Mouse (Mus musculus) left cerebral cortex, adult 11 months (tissue): ENCODE results near the gene Gm14569.

Experiments
- DNase-seq: peaks from one replicate; pipeline ENCODE4 v3.0.0; 2022; ENCODE audit warnings: low spot score

Gene Gm14569

DNA sequence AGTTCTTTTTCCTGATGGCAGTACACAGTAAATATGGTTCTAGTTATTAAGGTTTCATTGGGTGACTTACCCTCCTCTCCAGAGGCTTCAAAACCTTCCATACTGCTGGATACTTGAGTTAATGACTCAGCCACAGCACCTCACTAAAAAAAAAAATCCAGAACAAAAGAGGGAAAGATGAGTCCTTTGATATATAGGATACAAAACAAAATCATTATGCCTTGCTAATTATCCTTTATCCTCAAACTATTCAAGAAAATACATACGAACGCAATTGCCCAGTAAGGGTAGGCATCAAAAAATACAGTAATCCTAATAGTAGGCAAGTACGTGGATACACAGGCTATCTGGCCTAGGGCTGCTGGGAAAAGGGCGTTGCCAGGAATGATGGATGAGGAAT is at the start of gene Gm14569:
Gene Gm14569, minus strand, starts transcription at position 101 of the 400 bp plus-strand sequence.
- DNase-seq = no peak

DNA sequence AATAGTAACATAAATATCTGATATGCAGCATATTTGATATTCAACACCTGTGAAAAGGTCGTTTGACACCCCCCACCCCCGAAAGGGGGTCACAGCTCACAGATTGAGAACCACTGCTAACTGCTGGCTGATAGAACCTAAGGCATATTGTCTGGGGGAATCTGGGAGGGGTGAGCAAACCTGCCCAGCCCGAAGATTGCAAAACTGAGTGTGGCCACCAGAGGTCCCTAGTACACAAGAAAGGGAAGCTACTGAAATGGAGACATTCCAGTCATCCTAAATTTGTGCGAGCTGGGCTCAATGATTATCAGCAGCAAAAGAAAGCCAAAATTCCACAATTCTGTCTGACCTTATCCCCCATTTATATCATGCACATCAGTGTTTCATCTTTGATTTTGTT is 42.9 kb upstream of the Gm14569 start:
- peak; percentile 53 for DNase-seq

DNA sequence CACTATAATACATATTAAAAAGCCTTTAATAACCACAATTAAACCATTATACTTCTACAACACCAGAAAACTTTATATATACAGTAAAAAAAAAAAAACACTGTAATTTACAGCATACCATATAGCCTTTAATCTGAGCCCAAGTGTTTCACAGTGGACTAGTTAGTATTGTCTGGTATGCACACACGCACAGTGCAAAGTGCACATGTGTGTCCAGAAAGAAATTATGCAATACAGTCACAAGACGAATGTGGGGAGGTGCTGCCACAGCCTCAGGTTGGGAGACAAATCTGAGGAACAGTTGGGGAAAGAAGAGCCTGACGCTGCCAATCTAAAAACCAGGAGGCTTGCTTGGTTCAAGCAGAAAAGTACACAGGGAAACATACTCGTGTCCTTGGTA is 42.1 kb upstream of the Gm14569 start:
- no peak for DNase-seq

DNA sequence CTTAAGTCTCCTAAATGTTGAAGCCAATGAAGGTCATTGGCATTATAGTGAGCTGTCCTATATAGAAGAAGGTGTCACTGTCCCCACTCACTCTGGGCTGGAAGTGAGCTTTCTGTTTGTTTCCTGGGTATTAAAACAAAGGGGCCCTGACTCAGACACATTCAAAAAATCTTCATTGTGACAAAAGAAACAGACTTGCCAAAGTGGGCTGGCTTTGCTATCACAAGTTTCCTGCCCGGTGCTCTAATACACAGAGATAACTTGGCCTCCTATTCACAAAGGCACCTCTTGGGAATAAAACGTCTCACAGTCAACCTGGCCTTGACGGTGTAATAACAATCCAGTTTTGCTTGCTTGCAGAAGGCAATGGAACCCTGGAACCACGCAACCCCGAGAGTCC is 38.6 kb upstream of the Gm14569 start:
- no peak for DNase-seq

DNA sequence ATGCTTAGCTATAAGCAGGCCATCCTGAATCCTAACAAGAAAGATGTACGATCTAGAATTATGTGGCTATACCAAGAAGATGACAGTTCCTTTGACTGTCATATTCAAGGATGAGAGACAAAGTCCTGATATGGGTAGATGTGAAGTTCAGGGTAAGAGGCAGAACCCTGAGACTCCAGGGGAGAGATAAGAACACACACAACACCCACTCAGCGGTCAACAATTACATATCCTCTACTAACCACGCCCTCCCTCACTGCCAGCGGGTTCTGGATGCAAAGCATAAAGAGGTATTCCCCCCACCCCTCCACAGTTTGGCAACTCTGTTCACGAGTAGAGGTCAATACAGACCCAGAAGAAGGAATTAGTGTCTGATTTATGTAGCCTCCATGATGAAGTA is 32.1 kb upstream of the Gm14569 start:
- DNase-seq = no peak

DNA sequence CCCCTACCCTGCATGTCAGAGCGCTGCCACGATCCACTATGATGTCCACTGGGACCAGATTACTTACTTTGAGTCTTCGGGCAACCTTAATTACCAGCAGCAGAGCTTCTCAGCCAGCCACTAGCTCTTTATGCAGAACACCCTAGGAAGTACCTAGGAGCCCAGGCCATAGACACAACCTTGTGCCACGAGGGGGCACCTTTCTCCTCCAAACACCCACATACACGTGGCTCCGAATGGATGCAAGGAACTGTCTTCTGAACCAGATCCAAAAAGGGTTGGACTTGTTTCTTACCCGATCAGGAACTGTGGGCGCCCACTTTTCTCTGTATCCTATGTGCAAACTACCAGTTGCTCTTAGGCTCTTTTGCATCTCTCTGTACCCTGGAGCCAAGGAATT is 22.1 kb upstream of the Gm14569 start:
- DNase-seq = no peak

DNA sequence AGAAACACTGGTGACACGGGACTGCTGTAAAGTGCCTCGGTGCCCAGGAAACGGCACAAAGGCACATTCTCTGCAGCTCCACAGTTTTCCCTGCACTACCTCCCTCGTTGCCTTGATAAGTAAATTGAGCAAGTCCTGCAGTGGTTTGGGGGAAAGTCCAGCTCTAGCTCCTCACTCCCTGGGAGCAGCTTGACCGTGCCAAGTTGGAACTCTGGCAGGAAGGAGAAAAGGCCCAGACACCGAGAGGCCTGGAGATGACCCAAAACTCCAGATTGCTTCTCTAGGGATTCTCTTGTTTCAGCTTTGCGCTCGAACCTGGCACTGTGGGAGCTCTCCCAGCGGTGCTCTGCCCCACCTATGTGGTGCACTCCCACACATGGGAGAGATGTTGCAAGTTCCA is 21.6 kb upstream of the Gm14569 start:
- DNase-seq = no peak

DNA sequence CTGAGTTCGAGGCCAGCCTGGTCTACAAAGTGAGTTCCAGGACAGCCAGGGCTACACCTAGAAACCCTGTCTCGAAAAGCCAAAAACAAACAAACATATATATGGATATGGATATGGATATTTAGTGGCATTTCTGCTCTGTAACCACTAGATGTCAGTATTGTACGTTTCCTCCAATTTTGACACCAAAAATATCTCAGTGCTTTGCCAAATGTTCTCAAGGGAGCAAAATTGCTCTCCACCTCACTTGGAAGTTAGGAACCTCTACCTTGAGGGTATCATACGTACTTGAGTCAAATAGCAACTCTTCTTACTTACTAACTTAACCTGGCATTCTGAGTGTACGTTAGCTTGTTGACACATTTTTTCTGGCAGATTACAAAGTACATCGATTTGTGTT is 15.2 kb upstream of the Gm14569 start:
- DNase-seq = no peak

DNA sequence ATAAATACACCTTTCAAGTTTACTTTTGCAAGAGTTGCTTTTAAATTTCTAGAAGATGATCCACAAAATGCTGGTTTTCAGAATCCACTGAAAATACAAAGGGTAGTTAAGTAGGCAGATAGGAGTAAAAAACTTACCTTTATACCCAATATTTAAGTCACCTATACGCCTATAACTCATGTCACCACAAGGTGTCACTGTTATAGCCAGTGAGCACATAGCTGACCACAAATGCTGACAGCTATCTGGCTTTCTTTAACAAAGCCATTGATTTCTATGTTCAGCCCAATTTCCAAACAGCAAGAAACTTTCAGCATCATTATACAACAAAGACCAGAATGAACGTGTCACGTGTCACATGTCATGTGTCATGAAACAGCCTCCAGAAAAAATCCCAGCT is 2.1 kb downstream of the Gm14569 start:
- DNase-seq = no peak

DNA sequence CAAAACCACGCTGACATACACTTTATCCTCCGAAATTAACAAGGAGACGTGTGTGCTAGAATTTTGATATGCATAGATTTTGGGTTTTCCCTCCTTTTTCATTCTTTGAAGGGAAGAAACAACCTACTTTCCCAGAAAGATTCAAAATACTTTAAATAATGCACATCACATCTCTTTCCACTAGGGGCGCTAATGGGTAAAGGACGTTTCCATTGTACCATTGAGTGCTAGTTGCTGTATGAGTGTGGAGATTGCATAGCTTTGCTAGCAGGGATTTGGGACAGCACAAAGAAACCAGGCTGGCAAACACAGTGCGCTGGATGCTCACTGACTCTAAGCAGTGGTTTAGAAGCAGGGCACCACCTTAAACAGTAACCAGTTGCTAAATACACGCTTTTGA is 3.6 kb downstream of the Gm14569 start:
- DNase-seq = no peak

DNA sequence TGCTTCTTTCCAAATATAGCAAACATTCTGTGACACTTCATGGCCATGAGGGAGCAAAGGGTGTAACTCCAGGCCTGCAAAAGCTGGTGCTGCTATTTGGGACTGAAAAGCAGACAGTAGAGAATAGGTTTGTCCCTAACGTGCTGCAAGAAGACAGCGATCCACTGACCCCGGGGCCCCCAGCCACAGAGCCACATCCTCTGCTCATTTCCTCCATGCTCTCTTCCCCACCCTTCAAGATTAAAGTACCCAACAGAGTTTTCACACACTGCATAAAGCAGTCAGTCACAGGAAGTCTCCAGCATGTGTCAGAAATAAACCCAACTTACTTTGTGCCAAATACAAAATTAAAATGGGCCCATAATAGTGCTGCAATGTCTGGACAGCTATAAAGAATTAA is 16.8 kb downstream of the Gm14569 start:
- DNase-seq = no peak

DNA sequence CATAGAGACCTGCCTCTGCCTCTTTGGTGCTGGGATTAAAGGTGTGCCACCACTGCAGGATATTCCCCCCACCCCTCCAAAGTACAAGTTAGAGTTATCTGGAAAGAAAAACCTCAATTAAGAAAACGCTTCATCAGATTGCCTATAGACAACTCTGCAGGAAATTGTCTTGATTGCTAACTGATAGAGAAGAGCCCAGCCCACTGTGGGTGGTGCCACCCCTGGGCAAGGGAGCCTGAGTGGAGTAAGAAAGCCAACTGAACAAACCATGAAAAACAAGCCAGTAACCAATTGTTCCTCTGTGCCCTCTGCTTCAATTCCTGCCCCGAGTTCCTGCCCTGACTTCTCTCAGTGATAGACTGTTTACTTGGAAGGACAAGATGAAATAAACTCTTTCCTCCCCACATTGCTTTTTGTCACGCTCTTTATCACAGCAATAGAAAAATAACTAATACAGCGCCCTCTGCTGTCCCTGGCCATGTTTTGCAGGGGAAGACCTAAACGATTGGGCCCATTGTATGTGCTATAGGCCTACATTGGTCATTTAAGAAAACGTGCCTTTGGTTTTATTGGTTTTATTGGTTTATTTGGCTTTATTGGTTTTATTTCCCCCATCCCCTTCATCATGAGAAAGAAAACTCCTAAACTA is 17.4 kb downstream of the Gm14569 start:
- no peak for DNase-seq

DNA sequence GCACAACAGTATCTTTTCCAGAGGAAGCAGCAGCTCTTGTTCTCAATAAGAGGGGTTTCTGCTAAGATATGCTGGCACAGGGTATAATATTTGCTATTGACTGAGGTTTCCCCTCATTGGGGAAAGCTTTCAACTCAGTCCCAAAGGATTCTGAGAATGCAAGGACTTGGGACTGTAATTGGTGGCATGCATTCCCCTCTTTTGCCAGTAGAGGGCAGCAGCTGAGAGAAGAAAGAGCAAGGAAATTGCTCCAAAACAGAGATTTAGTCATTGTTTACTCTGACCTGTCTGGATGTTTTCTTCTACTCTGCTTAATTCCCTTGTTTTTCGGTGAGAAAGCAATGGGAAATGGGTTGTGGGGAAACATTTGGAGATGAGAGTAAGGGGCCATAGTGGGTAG is 35.6 kb downstream of the Gm14569 start:
- no peak for DNase-seq

DNA sequence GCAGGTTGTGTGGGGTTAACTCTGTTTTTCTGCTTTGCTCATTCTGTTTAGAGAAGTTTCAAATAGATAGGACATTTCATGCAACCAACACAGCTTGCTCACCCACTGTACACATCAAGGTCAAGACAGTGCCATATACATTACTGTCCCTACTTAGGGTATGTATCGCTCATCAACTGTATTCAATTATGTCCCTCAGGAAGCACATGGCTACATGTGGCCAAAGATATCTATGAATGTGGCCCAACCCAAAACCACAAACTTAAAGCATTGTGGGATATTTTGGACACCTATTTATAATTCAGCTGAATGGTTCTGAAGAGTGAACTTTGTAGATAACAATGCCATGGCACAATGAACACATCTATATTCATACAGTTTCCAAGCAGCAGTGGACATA is 53.7 kb downstream of the Gm14569 start:
- DNase-seq = no peak

DNA sequence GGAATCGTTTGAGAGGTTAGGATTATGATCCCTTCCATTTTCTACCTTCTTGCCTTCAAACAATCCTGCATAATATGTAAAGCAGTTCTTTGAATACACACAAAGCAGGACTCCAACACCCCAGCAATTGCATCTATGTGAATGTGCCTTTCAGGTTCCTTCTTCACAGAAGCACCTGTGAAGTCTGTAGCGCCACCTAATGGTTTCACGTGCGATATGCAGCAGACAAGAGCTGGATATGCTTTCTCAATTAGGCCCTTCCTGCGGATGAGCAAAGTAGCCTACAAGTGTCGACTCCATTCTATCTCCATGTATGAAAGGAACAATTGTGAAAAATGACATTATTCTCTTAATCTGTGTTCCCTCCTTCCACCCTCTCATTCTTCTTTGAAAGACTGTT is 56.6 kb downstream of the Gm14569 start:
- DNase-seq = no peak

DNA sequence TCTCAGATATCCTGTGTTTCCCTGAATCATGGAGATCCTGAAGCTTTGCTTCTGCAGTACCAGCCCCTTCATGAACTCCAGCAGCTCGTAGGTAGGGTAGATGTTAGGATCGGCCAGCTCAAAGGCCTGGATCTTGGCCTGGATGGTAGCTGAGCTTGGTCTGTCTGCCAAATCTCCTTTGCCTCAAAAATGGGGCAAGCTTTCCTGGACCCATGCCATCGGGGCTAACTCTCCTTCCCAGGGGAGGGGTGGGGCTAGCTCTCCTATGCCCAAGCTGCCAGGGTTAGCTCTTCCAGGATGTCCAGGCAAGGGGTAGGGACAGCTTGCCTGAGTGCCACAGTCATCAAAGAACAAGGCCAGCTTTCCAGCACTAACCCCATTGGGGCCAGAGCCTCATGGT is 72.5 kb downstream of the Gm14569 start:
- no peak for DNase-seq

DNA sequence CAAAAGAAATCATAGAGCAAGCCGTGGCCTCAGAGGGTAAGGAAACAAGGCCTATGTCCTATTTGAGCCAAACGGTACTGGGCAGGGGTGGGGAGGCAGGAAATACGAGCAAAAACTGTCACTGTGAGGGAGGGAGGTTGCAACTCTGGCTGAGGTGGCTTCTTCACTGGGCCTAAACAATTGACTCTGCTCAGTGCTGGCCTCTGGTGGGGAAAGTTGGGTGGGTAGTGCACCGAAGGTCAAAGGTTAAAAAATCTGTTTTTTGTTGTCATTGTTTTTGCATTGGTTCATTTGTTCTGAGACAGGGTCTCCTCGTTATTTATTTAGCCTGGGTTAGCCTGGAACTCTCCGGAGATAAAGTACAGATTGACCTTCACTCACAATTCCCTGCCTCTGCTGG is 89.3 kb downstream of the Gm14569 start:
- DNase-seq = no peak

DNA sequence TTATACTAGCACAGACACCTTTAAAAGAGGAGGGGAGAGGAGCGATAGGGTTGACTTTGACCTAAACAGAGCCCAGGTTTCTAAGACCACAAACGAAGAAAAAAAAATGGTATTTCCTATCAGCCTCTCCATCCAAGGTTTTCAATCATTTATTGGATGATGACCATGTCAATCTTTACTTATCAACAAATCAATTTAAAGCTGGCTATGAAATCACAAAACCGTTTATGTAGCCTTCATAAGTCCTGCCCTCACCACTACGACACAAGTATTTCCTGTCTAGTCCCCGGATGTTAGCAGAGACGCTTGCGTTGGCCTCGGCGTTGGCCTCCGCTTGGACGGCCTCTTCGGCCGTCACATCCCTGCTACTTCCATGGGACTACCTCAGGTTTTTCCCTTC is 90.7 kb downstream of the Gm14569 start, which contains the start of gene Gm6268:
Gene Gm6268, plus strand, starts transcription at position 301 of the 400 bp plus-strand sequence.
- no peak for DNase-seq

DNA sequence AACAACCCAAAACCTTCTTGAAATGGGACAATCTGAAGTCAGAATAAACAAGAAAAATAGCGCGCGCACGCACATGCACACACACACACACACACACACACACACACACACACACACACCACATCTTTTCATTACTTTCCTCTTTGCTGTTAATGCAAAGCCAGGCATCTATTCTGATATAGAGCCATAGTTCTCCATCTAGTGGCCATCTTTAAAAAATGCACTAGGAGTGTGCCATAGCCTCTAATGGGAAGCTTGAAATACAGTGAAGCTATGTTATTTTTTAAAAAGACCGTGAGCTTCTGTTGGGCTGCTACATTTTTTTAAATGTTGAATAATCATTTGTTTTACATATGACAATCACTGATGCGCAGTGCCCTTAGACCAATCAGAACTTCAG is 98.4 kb downstream of the Gm14569 start:
- DNase-seq = no peak

DNA sequence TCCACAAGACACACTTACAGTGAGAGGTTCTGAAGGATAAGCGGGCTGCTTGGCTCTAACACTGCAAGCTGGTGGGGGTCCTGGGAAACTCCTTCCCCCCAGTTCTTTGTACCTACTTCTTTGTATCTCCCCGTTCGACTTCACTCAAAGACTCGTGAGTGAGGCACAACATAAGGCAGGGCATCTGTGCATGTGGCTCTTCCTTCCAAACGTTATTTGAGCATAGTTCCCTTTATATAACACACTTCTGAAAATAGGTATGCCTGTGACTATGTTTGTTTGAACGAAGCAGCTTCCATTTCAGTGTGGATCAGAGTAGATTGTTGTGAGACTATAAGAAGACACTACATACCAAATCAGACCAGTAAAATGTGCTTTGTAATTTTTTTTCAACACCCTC is 99.0 kb downstream of the Gm14569 start:
- DNase-seq = no peak

DNA sequence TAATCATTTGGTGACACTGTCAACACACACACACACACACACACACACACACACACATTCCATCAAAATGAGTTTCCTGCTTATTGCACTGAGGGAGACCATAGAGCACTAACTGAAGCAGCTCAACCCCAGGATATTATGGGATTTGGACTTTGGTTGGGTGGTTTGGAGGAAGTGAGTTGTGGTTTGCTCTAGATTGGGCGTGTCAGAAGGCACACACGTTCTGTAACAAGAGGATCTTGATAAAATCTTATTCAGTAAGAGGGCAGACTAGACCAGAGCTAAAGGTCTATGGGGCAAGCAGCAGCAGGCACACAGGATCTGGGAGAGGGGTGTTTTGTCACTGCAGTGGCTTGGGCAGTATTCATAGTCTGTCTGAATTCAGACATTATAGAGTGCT is 101.1 kb downstream of the Gm14569 start:
- DNase-seq = no peak

DNA sequence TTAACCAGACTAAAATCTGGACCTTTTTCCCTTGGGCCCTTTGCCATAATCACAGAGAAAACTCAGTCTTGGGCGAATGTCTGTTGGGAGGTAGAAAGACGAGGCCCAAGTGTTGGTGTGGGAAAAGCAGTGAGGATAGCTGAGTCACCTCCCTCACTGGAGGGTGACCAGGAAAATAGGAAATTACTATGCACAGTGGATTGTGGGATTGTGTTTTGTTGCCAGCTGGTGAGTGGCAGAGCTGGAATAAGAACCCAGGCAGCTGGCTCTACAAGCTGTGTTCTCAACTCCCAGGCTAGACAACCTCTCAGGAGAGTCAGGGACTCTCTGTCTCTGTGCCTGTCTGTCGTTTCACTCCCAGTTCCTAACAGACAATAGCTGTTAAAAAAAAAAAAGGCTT is 101.7 kb downstream of the Gm14569 start:
- peak; percentile 31 for DNase-seq

DNA sequence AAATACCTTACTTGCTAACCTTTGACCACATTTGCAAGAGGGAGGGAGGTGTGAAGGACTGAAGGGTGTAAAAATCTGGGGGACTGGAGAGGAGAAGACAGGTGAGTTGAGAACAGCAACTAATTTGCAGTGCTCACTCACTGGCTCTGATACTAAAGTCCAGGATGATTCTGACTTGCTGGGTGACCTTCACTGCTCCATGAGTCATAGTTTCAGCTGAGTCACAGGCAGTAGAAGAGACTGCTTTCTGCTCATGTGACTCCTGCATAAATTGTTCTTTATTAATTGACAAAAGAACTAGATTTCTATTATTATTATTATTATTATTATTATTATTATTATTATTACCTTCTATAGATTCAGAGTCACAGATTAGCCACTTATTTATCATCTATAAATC is 106.3 kb downstream of the Gm14569 start:
- no peak for DNase-seq
